Mouse (Mus musculus): ENCODE measurements around the gene Arl4c.

Gene Arl4c

GRCm38 (mm10) chr1:88625190-88625589, 76.8 kb downstream of the Arl4c start:
- DNase-seq (ENCODE audit: extremely low spot score, low read depth, low spot score): no peak

- DNase-seq (ENCODE audit: extremely low spot score, low read depth, low spot score): no peak
Observed at GRCm38 (mm10) chr1:88624376-88624775, 77.6 kb downstream of the Arl4c start.

GRCm38 (mm10) chr1:88623541-88624115, 78.4 kb downstream of the Arl4c start:
- DNase-seq (ENCODE audit: extremely low spot score, low read depth, low spot score): no peak
